Mouse (Mus musculus): ENCODE data around the gene Gpr137.
A peak's percentile ranks its signal among the peaks of the same experiment; 100 is the strongest.

Gpr137 gene

DNA sequence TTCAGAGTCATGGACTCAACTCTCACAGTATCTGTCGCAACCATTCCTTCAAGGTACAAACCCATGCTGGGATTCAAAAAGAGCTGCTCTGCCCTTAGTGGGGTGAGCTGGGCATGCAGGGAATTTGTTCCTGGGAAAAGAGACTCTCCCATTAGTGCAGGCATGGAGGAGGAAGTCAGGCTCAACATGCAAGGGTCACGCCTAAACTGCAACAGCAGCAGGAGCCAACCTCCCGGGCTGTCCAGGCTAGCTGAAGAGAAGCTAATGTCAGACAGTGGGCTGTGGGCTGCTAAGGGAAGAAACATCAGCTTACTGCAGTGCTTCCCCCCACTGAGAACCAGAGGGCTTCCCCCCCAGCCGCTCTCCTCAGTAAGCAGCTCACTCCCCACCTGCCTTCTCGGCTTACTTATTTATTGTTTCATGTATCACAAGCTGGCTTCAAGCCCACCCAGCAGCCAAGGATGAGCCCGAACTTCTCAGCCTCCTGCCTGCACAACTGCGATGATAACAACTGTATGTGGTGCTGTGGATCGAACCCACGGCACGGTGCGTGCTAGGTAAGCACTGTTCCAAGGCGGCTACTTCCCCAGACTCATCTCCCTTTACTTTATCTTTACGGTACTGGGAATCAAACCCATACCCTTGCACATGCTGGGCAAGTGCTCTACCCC lies 30.1 kb upstream of the Gpr137 start:
- peak; percentile 93 for DNase-seq

DNA sequence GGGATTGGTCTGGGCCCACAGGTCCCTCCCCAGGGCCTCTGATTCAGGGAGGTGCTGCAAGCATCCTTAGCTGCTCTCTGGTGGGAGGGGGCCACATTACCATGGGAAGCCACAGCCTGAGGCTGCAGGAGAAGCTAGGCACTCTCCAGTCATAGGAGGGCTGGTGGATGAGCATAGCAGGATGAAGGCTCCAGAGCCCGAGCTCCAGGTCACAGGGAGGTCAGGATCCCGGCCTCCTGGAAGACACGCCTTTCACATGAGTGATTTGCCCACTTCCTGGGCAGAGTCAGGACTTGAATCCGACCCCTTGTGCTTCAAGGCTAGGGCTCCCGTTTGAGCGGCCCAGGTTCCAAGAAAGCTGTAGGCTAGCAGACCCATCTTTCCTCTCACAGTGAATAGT lies 29.4 kb upstream of the Gpr137 start:
- no peak for DNase-seq

DNA sequence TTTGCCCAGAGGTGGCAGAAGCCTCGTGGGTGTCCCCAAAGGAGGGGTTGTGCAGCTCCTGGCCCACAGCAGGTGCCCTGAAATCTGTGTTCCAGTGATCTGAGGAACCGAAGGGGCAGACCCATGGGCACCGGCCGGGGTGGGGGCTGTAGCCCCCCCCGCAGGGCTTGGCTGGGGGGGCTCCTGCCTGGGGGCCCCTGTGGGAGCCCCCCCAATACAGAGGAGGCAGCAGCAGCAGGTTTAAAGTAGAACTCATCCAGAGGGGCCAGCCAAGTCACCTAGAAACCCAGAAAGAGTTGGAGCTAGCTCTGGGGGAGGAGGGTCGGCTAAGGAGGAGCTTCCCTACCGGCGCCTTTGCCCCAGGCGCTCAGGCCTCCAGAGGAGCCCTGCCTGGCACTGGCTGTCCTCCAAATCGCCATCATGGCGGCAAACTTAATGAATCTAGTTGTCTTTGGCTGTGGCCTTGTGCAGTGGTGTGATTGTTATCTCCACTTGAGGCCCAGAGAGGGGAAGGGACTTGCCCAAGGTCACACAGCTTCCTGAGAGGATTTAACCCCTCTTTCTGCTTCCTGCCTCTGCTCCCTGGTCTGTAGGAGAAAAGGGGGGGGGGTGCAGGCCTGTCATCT lies 28.3 kb upstream of the Gpr137 start:
- DNase-seq = peak; percentile 95

DNA sequence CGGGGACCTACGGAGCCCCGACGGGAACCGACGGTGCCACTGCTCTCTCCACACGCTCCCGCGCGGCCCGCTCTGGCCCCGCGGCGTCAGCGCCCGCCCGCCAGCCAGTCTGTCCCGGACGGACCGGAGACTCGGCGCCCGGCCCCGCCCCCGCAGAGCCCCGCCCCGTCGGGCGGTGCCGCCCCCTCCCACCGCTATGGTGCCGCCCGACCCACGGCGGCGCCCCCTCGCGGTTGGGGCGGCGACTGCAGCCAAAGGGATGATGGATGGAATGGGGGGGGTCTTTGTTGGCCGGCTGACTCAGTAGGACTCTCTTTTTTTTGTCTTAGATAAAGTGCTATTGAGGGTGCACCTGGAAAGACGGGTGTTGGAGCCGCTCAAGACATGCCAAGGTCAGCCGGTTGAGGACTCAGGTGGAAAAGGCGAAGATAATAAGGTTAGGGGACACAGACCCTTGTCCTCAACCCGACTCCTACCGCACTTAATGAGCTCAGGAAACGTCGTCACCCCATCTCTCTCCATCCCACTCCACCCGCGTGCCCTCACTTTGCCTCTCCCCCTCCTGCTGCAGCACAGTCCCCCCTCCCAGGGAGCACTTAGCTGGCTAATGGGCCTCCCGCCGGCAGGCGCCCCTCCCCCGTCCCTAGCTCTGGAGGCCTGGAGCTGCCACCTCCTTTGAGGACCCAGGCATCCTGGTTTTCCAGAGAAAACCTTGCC lies 27.5 kb upstream of the Gpr137 start:
- DNase-seq = peak; percentile 98

DNA sequence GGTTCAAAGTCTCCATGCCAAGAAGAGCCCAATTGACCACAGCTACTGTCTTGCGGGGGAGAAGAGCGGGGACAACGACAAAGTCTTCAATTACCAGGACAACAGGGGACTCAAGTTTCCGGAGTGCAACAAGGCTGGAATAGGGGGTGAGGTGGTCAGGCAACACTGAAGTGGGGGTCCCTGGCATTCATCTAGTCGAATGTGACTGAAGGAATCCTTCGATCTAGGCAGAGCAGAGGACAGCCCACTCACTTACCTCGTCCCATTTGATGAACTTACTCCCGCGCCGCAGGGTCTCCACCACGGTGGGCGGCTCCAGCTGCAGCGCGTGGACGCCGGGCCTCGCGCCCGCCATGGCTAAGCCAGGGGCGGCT lies 27.0 kb upstream of the Gpr137 start:
- no peak for DNase-seq

DNA sequence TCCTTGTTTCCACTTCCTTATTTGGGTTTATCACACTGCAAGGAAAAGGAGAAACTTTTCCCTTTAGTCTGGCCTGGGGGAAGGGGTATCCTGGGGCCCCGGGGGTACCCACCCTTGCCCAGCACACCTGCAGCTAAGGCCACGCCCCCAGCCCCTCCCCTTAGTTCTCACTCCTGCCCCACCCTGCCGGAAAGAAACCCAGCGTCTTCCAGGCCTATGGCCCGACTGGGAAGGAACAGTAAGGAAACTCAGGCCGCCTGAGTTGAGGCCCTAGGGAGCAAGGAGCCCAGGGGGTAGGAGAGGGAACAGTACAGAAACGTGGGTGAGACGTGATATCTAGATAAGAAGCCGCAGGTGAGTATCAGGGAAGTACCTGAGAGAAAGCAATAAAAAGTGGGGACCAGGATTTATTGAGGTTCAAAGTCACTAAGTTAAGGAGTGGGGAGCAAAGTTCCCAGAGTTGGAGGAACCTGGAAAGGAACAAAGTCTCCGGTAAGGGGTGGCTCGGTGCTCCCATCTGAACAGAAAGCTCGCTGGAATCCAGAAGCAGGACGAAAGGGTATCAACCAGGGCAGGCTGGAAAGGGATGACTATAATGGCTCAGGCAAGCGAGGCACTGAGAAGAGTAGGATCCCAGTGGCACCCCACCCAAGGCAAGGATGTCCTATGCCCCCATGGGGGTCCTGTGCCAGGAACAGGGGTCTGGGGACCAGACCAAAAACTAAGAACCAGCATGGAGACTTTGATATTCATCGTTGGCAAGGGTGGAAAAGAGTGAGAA lies 26.4 kb upstream of the Gpr137 start:
- DNase-seq = peak; percentile 95

DNA sequence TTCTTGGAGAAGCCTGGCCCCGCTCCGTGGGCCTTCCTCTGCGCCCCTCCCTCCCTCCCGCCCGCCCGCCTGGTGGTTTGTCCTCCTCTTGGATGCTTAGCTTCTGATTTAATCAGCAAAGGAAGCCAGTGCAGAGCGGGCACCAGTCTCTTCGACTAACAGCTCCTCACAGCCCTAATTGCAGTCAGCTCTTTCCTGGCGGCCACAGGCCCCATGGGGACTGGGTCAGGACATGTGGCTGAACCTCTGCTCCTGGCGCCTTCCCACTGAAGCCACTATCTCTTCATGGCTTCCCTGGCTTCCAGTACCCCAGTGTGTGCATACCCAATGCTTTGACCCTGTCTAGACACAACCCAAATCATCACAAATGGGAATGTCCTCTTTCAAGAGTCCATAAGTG lies 14.2 kb upstream of the Gpr137 start:
- DNase-seq = peak; percentile 93

DNA sequence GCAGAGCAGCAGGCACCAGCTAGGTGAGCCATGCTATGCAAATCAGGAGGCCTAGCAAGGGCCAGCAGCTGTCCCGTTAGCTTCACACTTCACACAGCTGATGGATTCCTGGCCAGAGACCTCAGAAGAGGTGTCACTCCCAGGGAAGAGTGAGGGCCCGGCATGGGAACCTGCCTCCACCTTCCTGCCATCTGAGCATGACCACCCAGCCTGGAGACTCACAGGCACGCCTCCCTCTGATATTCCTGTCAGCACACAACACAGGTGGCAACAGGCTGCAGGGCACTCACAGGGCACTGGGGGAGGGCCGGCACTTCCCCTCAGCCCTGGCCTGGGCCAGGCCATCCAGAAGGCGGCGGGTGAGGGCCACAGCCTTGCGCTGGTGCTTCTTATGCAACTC lies 13.1 kb upstream of the Gpr137 start:
- peak; percentile 97 for DNase-seq

DNA sequence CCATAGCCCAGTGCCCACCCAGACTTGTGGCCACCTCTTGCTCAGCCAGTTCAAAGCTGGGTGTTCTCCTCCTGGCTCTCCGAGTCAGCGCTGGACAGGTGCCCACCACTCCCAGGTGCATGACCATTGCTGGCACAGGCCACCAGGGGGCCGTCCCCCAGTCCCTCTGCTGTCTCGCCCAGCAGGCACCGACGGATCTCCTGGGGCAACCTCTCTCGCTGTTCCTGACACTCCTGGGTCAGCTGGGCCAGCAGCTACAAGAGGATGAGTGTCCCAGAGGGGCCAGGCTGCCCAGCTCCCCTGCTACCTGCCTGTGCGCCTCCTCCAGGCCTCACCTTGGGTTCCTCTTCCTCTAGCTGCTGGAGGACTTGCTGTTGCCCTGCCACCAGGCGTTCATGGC lies 11.8 kb upstream of the Gpr137 start:
- DNase-seq = peak; percentile 96

DNA sequence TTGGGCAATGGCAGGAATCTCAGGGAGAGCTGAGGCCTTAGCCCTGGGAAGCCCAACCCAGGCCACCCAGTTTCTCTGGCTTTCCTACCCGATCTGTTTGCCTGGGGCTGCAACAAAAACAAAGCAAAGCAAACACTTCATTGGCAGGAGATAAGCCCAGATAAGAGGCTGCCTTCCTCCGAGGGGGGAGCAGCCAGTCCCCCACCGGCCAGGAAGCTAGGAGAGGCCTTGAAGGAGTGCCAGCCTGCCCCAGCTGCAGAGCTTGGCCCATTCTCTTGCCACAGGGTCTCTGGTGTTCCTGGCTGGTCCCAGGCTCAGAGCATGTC lies 10.4 kb upstream of the Gpr137 start:
- DNase-seq = peak; percentile 98

DNA sequence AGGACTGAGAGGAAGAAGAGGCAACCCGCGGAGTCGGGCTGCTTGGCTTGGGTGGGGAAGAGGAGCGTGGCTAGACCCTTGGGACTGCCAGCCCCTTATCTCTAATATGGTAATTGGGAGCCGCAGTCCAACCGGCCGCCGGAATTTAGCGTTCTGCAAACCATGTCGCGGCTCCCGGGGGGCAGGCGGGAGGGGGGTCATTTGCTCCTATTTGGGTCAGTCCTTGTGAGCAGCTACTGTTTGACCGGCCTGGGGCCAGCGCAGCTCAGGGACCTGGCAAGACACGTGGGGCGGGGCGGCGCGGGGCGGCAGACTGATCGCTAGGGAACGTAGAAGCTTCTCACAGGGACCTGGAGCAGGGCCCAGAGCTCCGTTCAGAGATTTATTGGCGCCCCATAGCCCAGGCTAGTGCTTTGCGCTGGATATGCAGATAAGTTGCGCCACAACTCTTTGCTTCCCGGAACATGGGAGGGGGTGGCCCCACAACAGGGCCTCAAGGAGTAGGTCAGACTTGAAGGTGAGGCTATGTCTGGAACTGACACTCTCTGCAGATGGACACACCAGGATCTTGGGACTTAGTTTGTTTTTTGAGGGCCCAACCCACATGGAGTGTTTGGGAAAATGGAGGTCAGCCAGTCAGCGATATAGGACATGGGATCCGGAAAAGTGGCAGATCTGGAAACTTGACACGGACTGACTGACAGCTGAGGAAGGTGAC lies 9.9 kb upstream of the Gpr137 start:
- peak; percentile 99 for DNase-seq

DNA sequence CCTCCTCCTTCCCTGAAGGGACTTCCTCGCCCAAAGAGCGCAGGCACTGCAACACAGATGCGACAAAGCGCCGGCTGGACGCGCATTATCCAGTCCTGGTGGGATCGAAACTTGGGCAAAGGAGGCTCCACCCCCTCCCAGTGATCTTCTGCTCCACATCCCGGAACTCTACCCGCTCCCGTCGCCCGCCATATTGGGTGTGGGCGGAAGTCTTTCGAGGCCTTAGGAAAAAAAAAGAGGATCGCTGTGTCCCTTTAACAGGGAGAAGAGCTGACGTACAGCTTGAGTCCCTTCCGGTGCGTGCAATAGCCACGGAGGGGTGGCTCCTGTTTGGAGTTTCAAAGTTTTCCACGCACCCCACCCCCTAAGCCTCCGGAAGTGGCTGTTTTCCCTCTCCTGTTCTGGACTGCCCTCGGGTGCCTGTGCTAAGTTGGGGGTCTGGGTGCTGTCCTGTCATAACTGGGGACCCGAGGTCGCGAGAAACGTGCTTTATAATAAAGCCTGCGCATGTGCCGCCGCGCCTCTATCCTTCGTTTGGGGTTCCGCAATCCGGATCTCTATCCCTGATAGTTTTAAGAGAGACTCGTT lies 9.2 kb upstream of the Gpr137 start:
- DNase-seq = peak; percentile 100

DNA sequence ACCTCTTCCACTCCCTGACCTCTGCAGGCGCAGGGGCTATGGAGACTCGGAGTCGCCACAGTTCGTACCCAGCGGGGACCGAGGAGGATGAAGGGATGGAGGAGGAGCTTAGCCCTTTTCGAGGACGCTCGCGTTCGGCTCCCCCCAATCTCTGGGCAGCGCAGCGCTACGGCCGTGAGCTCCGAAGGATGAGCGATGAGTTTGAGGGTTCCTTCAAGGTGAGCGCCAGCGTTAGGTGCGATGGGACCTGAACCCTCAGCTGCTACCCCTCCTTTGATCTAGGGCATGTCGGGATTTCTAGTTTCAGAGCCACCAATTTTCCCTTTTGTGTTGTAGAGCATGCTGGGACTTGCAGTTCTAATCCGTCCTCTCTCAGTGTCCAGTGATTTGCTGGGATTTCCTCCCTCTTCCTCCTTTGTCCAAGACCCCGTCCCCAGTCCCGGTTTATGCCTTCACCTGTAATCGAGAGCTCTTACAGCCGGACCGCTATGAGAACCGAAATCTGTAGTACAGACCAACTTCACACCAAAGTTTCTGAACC lies 8.4 kb upstream of the Gpr137 start:
- peak; percentile 97 for DNase-seq

DNA sequence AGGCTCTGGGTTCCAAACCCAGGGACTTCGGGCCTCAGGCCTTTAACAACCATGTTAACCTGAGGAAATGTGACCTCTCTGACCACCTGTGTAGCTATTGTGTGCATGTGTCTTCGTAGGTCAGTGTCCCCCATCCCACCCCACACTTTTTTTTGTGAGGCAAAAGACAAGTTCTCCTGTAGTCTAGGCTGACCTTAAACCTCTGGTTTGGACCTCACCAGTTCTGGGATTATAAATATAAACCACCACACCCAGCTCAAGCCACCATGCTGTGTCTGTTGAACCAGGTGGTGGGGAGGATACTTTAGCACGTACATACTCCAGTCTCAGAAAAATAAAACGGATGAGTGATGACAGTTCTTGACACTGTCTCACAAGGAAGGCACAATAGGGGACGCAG lies 7.7 kb upstream of the Gpr137 start:
- peak; percentile 92 for DNase-seq

DNA sequence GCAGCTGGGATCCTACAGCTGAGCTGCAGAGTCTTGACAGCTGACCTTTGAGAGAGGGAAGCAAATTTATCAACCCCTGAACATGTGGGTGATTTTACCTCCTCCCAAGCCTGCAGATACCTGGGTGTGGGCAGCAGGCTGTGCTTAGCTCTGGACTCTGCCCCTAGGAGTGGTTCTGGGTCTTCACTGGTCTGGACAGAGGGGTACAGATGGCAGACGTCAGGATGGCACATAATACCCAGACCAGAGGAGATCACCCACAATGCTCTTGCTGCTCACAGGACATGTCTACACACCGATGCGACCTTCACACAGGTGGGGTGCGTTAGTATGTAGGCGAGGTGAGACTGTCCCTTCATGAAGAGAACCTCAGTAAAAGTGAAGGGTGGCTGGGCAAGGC lies 7.3 kb upstream of the Gpr137 start:
- DNase-seq = peak; percentile 92

DNA sequence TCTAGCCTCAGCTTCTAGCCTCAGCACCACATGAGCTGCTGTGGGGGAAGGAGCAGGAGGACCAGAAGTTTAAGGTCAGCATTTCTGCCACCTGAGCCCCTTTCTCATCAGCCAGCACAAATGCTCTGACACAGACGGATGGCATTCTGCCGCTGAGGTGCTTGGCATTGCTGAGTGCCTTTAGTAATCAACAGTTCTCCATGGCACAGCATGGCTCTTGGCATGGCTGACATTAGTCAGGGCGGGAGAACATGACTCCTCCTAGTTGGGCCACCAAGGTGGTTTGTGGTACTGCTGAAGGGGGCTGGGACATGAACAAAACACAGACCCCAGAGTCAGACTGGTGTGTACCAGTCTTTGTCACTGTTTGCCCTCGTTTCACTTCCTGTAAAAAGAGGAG lies 5.9 kb upstream of the Gpr137 start:
- peak; percentile 90 for DNase-seq

DNA sequence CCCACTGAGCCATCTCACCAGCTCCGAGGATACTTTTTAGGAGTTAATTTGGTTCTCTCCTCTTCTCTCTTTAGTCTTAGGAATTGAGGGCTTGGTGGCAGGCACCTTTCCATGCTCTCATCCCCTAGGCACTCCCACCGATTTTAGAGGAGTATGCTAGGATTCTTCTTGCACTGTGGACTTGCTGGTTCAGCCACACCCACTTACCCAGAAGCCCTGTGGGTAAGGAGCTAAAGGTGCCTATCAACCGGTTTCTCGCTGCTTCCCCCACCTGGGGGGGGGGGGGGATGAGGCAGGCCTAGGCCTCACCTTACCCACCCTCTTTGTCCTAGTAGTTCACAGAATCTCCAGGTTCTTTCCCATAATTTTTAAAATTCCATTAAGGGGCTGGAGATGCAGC lies 5.5 kb upstream of the Gpr137 start:
- no peak for DNase-seq

DNA sequence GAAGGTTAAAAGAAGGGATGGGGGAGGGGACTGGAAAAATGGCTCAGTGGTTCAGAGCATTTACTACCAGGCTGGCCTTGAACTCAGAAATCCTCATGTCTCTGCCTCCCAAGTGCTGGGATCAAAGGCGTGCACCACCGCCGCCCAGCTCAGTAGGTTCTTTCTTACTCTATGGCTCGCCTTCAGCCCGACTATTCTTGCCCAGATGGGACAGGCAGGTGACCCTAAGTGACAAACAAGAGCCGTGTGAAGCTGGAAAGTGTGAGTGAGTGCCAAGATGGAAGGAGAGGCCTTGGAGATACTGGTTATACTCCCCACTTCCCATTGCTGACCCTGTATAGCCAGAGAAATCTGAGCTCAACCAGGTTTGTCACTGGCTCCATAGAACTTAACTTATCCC lies 1.4 kb upstream of the Gpr137 start:
- DNase-seq = peak; percentile 91

DNA sequence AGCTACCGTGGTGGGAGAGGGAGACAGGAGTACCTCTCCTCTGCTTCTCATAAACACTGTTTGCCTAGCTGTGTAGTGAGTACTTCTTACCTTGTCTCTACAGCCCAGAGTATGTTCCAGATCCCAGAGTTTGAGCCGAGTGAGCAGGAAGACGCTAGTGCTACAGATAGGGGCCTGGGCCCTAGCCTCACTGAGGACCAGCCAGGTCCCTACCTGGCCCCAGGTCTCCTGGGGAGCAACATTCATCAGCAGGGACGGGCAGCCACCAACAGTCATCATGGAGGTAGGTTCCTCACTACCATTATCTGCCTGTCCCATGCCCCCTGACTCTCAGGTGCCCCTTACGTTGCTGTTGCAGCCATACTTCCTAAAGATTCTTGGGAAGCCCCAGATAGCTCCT lies 484 bp upstream of the Gpr137 start:
- no peak for DNase-seq

DNA sequence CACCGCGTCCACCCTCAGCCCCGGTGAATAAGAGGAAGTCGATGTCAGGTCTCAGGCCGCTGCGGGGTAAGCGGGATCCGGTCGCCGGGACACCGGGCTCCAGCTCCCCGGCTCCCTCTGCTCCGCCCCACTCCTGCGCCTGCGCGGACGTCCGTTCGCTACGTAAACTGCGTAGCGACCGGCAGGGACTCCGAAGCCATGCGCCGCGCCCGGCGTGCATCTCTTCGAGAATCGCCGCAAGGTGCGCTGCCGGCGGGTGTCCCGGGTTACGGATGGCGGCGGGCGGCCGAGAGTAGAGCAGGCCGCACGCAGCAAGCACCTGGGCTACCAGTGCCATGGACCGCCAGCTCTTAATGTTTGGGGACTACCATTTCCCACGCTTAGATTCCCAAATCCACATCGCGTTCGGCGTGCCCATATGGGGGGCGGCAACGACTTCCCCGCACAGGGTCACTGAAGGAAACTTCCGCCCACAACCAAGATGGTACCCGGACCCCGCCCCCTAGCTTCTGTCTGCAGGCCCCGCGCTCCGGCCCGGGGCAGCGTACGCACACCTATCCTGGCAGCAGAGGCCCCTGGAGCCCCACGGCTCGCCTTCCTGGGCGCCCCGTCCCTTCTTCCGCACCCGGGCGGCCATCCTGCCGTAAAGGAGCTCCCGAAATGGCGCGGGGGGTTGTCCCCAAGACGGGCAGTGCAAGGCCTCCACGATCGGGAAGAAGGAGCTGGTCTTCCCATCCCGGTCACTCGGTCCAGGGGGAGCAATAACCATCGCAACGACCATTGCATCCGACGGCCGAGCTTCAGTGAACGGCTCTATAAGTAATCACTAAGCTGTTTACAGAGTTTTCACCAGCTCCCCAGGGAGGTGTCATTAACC lies 670 bp downstream of the Gpr137 start, which contains the start of gene Bad:
Gene Bad, plus strand, starts transcription at position 490 of the 877 bp plus-strand sequence.
- peak; percentile 99 for DNase-seq

Data from heart, adult 11 months (tissue).